Mouse (Mus musculus) myocyte (in vitro differentiated cells): ENCODE results near the gene Bcas3.

Experiments used
- E2F4 ChIP-seq: IDR thresholded peaks from one replicate; pipeline ENCODE4 v1.6.1; 2011; ENCODE audit warnings: mild to moderate bottlenecking, control low read depth, moderate library complexity; ENCODE audit not compliant: insufficient read depth
- MAX ChIP-seq: IDR thresholded peaks from one replicate; pipeline ENCODE4 v1.6.1; 2011; ENCODE audit warnings: low read depth, mild to moderate bottlenecking, control low read depth
- MYOD1 ChIP-seq, 3 experiments: IDR thresholded peaks; one replicate each; pipeline ENCODE4 v1.6.1; 2011; ENCODE audit warnings: control low read depth in 2 of 3, low read depth in 2 of 3, mild to moderate bottlenecking in 2 of 3, moderate library complexity in 1 of 3; ENCODE audit not compliant: insufficient read length in 2 of 3, control insufficient read depth in 1 of 3
- MYOG ChIP-seq, 3 experiments: IDR thresholded peaks; one replicate each; pipeline ENCODE4 v1.6.1; 2011; ENCODE audit warnings: control low read depth in 2 of 3, low read depth in 2 of 3, mild to moderate bottlenecking in 2 of 3; ENCODE audit not compliant: insufficient read length in 2 of 3, control insufficient read depth in 1 of 3, insufficient read depth in 1 of 3
- POLR2A ChIP-seq: IDR thresholded peaks from one replicate; pipeline ENCODE4 v1.6.1; 2011; ENCODE audit warnings: low read depth, mild to moderate bottlenecking, control low read depth, moderate library complexity; ENCODE audit not compliant: insufficient read length
- SRF ChIP-seq: IDR thresholded peaks from one replicate; pipeline ENCODE4 v1.6.1; 2011; ENCODE audit warnings: low read depth; ENCODE audit not compliant: control insufficient read depth, insufficient read length
- TCF3 ChIP-seq: IDR thresholded peaks from one replicate; pipeline ENCODE4 v1.6.1; 2011; ENCODE audit warnings: low read depth, control low read depth; ENCODE audit not compliant: insufficient read length
- USF1 ChIP-seq: IDR thresholded peaks from one replicate; pipeline ENCODE4 v1.6.1; 2011; ENCODE audit warnings: low read depth, mild to moderate bottlenecking, control low read depth, moderate library complexity

DNA sequence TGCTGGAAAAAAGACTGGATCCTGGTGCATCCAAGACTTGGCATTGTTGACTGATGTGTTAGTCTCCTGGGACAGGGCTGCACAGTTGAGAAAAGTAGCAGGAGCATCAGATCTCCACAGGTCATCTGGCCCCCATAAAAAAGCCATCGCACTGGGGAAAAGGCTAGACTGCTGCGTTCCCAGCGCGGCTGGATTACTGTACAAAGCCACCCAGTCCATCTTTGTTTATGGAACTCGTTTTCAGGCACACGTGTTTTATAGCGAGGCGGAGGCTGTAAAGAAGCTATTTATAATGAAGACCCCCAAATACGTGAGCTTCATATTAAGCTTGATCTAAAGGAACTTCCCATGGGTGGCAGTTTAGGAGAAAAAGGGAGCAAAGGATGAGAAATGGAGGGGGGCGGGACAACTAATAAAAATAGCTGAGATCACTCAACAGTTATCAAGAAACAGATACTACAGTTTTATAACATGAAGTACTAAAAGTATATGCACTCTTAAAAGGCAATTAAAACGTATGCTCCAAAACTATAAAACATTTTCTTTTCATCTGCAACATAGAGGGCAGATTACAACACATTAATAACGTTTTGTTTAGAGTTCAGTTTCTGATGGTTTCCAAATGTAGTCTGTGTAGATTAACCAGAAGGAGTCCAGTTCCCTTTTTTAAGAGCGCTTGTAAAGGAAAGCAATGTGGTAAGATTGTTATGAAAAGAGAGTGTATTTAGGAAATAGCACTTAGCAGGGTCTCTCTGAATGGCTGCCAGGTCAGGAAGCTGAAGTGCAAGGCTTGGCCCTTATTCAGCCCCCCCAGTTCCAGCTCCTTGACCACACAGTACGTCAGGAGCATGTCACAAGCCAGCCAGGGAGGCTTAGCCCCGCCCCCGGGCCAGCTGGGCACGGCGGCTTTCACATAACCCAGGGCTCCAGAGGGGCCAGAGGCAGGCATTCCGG lies 360.2 kb downstream of the Bcas3 start:
- TF ChIP-seq POLR2A (no peak), USF1 (no peak), MYOG (IDR thresholded peaks at IDR 0.05; ENCODE audit: control insufficient read depth in 1 of 3, insufficient read depth in 1 of 3, insufficient read length in 2 of 3, low read depth in 2 of 3) (peak in 1 of 3 experiments; percentile 38), TCF3 (no peak), MAX (no peak), SRF (no peak), E2F4 (no peak), MYOD1 (IDR thresholded peaks at IDR 0.05; ENCODE audit: control insufficient read depth in 1 of 3, insufficient read length in 2 of 3, low read depth in 2 of 3) (peak in 1 of 3 experiments; percentile 37)
